Mouse (Mus musculus): ENCODE measurements around the gene Tlr2.

GRCm38 (mm10) chr3:83869776-83870175, 28.2 kb upstream of the Tlr2 start:
- TF ChIP-seq CTCF (IDR thresholded peaks at IDR 0.05; ENCODE audit: low read depth, low read length) (no peak), POLR2A (IDR thresholded peaks at IDR 0.05; ENCODE audit: extremely low read depth, insufficient read depth, low read length) (no peak)
